Mouse (Mus musculus): ENCODE results near the gene Ulk3.

The Ulk3 gene

GRCm38 (mm10) chr9:57589224-57590126 lies at the start of gene Ulk3:
Ulk3 (plus strand) TSS chr9:57589452.
- DNase-seq (ENCODE audit: low spot score in 2 of 2) = peak; percentile 54 to 66

- DNase-seq (ENCODE audit: low spot score in 2 of 2) = no peak
These were observed 49.7 kb upstream of the Ulk3 start for GRCm38 (mm10) chr9:57539550-57539949.

DNA sequence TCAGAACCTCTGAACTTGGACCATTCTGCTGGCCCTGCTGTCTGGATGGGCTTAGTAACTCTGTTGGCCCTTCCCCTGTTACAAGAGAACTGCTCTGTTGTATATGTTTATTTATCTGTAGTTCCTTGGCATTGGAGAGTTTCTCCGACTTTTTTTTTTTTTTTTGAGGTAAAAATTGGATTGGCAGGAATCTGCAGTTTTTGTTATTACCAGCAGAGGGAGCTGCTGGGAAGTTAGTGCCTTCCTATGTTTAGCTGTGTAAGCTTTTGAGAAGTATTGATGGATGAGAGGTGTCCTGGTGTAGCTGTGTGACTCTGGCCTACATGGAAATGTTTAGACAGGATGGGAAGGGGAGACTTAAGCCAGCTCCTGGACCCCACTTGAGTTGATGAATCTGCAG lies 47.9 kb upstream of the Ulk3 start:
- peak in 1 of 2 experiments; percentile 41 for DNase-seq (ENCODE audit: low spot score in 2 of 2)

- no peak for DNase-seq (ENCODE audit: low spot score in 2 of 2)
These were observed 45.3 kb upstream of the Ulk3 start for GRCm38 (mm10) chr9:57543951-57544350.

- no peak for DNase-seq (ENCODE audit: low spot score in 2 of 2)
These were observed 42.0 kb upstream of the Ulk3 start for GRCm38 (mm10) chr9:57547287-57547686.

GRCm38 (mm10) chr9:57547869-57548268 lies 41.4 kb upstream of the Ulk3 start:
- DNase-seq (ENCODE audit: low spot score in 2 of 2) = no peak

- DNase-seq (ENCODE audit: low spot score in 2 of 2) = no peak
These were observed 40.1 kb upstream of the Ulk3 start for GRCm38 (mm10) chr9:57549186-57549585.

GRCm38 (mm10) chr9:57550126-57550862 lies 39.0 kb upstream of the Ulk3 start:
- DNase-seq (ENCODE audit: low spot score in 2 of 2) = no peak

DNA sequence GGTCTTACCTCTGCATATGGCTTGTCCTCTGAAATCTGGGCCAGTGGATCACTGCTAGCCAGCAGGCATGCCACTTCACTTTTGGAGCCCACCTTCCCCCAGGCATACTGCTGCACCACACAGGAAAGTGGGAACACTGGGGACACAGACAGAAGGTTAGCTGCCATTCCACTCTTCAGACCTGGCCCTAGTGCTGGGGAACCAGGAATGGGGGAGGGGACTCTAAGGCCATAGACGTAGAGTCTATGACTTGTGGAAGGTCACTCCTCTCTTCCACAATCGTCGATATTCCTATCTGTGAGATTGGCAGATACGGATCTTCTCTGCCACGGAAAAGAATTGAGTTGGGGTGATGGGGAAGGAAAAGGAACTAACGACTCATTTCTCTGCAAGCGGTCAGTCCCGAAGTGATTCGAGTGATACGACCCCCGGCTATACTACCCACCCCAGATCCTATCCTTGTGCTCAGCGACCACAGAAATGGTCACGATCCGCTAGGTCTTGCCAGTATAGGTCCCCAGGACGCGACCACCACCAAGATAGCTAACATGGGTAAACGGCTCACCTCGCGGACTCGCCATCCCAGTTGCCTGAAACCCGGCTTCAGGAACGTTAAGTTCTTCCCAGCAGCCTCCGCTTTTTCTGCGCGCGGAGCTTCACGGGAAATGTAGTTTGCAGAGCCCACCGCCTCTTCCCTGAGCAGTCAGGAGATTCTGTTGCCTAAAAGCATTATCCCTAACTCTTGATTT lies 36.9 kb upstream of the Ulk3 start, which contains the start of gene Mpi:
Gene Mpi (minus strand): TSS at position 625 of the 749 bp plus-strand sequence.
- peak; percentile 55 to 67 for DNase-seq (ENCODE audit: low spot score in 2 of 2)

DNA sequence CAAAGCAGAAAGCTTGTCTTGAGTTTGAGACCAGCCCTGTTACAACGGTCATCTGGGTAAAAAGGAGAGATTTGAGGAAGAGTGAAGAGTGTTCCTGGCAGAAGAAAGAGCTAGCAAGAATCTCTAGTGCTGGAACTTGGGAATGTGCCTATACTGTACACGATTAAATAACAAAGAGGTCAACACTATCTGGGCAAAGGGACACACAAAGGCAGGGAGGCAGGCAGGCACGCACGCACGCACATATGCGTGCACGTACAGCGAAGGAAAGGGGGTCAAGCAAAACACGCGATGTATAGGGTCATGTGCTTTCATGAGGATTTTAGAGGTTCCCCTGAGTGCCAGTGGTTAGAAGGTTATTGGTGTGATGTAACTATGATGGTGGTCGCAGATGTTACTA lies 36.1 kb upstream of the Ulk3 start:
- no peak for DNase-seq (ENCODE audit: low spot score in 2 of 2)

DNA sequence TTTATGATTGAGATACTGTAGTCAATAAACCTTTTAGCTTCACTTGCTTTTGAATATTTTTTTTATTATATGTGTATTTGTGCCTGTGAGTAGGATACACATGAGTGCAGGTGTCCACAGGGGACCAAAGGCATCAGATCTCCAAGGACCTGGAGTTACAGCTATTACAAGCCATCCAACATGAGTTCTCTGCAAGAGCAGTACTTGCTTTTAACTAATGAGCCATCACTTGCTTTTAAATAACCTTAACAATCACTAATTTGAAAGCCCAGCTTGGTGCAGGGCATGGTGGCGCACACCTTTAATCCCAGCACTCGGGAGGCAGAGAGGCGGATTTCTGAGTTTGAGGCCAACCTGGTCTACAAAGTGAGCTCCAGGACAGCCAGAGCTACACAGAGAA lies 34.5 kb upstream of the Ulk3 start:
- DNase-seq (ENCODE audit: low spot score in 2 of 2) = no peak

GRCm38 (mm10) chr9:57557215-57557614 lies 32.0 kb upstream of the Ulk3 start:
- DNase-seq (ENCODE audit: low spot score in 2 of 2) = no peak

GRCm38 (mm10) chr9:57558625-57559024 lies 30.6 kb upstream of the Ulk3 start:
- DNase-seq (ENCODE audit: low spot score in 2 of 2) = no peak

DNA sequence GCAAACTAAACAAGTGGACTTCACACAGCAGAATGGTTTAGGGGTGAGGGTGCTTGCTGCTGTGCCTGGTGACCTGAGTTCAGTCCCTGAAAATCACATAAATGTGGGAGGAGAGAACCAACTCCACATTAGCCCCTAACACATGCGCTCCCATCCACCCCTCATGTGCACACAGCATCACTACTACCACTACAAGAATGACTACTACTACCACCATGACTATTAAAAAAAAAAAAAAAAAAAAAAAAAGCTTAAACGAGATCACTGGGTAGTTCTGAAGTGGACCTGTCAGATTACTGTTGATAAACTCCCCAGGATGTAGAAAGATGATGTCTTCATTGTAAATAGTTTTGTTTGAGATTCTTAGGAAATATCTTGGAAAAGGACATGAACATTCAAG lies 29.7 kb upstream of the Ulk3 start:
- DNase-seq (ENCODE audit: low spot score in 2 of 2) = no peak

GRCm38 (mm10) chr9:57560263-57560662 lies 29.0 kb upstream of the Ulk3 start:
- no peak for DNase-seq (ENCODE audit: low spot score in 2 of 2)

DNA sequence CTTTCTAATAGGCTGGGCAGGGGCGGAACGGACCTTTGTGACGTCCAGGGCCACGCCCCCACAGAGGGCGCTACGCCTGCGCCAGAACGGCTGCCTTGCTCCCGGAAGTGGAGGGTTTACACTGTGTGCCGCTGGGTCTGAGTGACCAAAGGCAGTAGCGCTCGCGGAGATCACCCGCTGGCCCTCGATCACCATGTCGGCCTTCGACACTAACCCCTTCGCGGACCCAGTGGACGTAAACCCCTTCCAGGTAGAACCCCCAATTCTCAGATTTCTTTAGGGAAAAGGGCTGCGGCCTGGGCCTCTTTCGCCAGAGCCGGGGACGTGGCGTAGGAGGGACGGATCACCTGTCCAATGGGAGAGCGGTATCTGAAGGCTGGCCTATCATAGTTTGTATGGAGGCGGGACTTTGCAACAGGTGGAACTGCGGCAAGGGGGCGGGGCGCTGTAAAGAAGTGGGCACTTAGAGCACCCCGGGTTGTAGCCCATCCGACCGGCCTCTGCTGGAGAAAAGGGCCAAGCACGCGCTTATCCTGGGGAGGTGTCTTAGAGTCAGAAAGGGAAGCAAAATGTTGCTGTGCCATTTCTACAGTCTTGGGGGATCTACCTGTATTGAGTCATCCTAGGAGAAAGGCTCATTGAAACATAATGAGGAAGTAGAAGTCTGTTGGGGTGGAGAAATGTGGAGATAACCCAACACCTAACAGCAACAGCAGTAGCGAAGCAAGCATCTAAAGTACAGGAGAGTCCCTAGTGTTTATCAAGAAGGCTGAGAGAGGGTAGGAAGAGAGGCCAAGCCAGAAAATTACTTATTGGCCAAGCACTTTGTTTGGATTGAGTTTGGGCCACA lies 28.2 kb upstream of the Ulk3 start, which contains the start of gene Scamp2:
Gene Scamp2 (plus strand): TSS at position 83 of the 850 bp plus-strand sequence.
- DNase-seq (ENCODE audit: low spot score in 2 of 2) = peak; percentile 88 to 93

DNA sequence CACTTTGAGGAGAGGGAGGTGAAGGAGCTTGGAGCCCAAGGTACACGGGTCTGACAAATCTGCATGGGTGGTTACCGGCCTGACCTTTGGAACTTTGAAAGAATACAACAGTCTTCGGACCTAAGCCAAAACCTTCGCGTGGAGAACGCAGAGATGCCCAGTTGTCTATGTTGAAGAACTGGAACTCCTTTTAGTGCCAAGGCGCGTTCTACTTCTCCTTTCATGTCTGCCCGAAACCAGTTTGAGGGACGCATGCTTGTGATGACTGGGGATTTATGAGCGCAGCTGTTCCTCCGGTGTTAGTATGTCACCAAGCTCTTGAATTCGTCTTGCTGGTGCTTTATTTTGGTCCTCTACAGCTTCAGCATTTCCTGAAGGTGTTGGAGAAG lies 27.5 kb upstream of the Ulk3 start:
- no peak for DNase-seq (ENCODE audit: low spot score in 2 of 2)

- no peak for DNase-seq (ENCODE audit: low spot score in 2 of 2)
These were observed 26.3 kb upstream of the Ulk3 start for GRCm38 (mm10) chr9:57562896-57563372.

DNA sequence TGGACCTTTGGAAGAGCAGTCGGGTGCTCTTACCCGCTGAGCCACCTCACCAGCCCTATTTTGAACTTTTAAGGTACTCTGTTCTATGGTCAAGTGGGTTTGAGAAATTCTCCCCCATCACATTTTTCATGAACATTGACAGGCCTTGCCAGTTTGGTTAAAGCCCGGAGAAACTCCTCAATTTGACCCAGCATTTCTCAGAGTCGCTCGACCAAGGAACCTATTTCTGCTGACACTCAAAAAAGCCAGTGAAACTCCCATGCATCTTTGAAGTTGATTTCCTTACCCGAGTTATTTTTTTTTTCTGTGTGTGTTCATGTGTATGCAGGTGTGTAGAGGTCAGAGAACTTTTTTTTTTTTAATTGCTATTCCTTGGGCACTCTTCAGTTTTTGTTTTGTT lies 24.6 kb upstream of the Ulk3 start:
- DNase-seq (ENCODE audit: low spot score in 2 of 2) = no peak

GRCm38 (mm10) chr9:57565741-57566221 lies 23.5 kb upstream of the Ulk3 start:
- DNase-seq (ENCODE audit: low spot score in 2 of 2) = peak in 1 of 2 experiments; percentile 72

- DNase-seq (ENCODE audit: low spot score in 2 of 2) = no peak
These were observed 22.4 kb upstream of the Ulk3 start for GRCm38 (mm10) chr9:57566846-57567245.
